Mouse (Mus musculus): Measurements from ENCODE around the gene Znrf3. TPM values are rescaled to one million over a fixed set of nuclear protein-coding genes. Genes with fewer than 3 reads are reported as not detected.

Gene Znrf3
- total RNA-seq, 2 experiments from 2014 or later: 2.1 to 9.3 TPM

GRCm38 (mm10) chr11:5243812-5244748, 200.6 kb downstream of the Znrf3 start:
- ATAC-seq (replicated peaks; ENCODE audit: poor library complexity): no peak

GRCm38 (mm10) chr11:5243208-5243607, 201.4 kb downstream of the Znrf3 start:
- no peak for ATAC-seq (replicated peaks; ENCODE audit: poor library complexity)

- ATAC-seq (replicated peaks; ENCODE audit: poor library complexity): no peak
These were observed 202.5 kb downstream of the Znrf3 start for GRCm38 (mm10) chr11:5242158-5242557.

GRCm38 (mm10) chr11:5239706-5240690, 204.6 kb downstream of the Znrf3 start:
- ATAC-seq (replicated peaks; ENCODE audit: poor library complexity): peak; percentile 90

Other genes starting within 250 kb of the Znrf3 start
- gene Kremen1, start 183.3 kb downstream of the Znrf3 start, total RNA-seq (2015): 2.0 and 3.2 TPM in 2 replicates
- 1.9 and 2.1 TPM in 2 replicates for gene Kremen1, start 183.3 kb downstream of the Znrf3 start, total RNA-seq (2017)
- gene Xbp1, start 75.8 kb upstream of the Znrf3 start, total RNA-seq (2015): 215 and 235 TPM in 2 replicates
- gene Xbp1, start 75.8 kb upstream of the Znrf3 start, total RNA-seq (2017): 165 and 167 TPM in 2 replicates
- 17.1 and 19.2 TPM in 2 replicates for gene Ccdc117, start 97.3 kb upstream of the Znrf3 start, total RNA-seq (2015)
- 29.4 and 32.9 TPM in 2 replicates for gene Ccdc117, start 97.3 kb upstream of the Znrf3 start, total RNA-seq (2017)
- gene Ankrd36, start 124.8 kb upstream of the Znrf3 start, total RNA-seq (2015): not detected in 2 replicates
- 0.10 TPM in 1 of 2 replicates, not detected in the other for gene Ankrd36, start 124.8 kb upstream of the Znrf3 start, total RNA-seq (2017)

Data from megakaryocyte progenitor cell, adult 5-6 weeks (primary cell).